ENCODE assay signal across 10 mouse cellular contexts in the genomic region with DNA sequence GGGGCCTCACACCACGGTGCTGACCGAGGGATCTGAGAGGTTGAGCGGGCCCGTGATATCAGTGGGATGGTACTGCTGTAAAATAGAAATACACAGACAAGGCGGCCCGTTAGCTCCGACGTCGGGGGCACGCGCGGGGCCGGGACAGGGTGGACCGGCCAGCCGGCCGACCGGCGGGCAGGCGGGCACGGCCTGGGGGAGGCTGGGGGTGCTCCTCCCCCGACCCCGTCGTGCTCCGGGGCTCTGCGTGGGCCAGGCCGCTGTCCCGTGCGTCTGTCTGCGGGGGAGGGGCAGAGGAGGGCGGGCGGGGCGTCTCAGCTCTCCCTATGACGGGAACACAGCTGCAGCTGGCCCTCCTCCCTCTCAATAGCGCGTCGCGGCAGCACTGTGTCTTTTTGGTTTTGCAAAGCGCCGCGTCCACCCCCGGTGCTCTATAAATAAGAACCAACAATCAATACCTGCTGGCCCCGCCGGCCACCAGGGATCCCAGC. TPM values are rescaled to one million over a fixed set of nuclear protein-coding genes. Genes with fewer than 3 reads are reported as not detected.
DNase-seq lines count a peak whose midpoint lies in the region; ATAC-seq and TF ChIP-seq lines count a peak whose summit lies in the region.
"Had no signal": no experiment of that assay in that cellular context is flagged by ENCODE, and none has a peak within 500 bp of the region (broad histone marks: within the 10 kb centered on the region; RNA-seq: fewer than 3 reads in every experiment).

No protein-coding gene starts in this region.

- H3K4me2 ChIP-seq in forebrain, embryonic 12.5 days: peak overlapping the region; percentile 46
- H3K4me2 ChIP-seq in hindbrain, postnatal 0 days (ENCODE audit: low read depth, low read length): peak overlapping the region; percentile 33
- H3K4me2 ChIP-seq in lung, embryonic 15.5 days: peak overlapping the region; percentile 61

- 4% methylated on average over 43 of the region's 43 CpGs for WGBS in liver, adult 2 months
- 6% methylated on average over 43 of the region's 43 CpGs for WGBS in forebrain, embryonic 12.5 days
- WGBS in hindbrain, postnatal 0 days: 8% methylated on average over 36 of the region's 43 CpGs
- WGBS in lung, embryonic 15.5 days: 4% methylated on average over 40 of the region's 43 CpGs

- H3K4me1 ChIP-seq in liver, adult 2 months (ENCODE audit: control insufficient read depth, insufficient read depth, low read length): peaks cover 3% of the 10 kb centered on the region; the same call in 1 of the 2 replicates
- peaks cover 19% of the 10 kb centered on the region for H3K4me1 ChIP-seq in forebrain, embryonic 12.5 days
- peaks cover 35% of the 10 kb centered on the region; the same call in 1 of the 2 replicates for H3K4me1 ChIP-seq in hindbrain, postnatal 0 days (ENCODE audit: insufficient read depth, low read length)
- H3K4me1 ChIP-seq in lung, embryonic 15.5 days: peaks cover 37% of the 10 kb centered on the region

- DNase-seq in liver, adult 2 months (ENCODE audit: extremely low read depth, low read depth, low spot score): no peak
- DNase-seq in liver: no peak
- no peak for DNase-seq in hindbrain, postnatal 0 days (ENCODE audit: low spot score)
- no peak for DNase-seq in spleen, adult 18-20 months
- DNase-seq in layer of hippocampus, adult 9-10 months (ENCODE audit: low spot score): no peak
- DNase-seq in urinary bladder, postnatal 10 days (ENCODE audit: low spot score): no peak

- H3K9ac ChIP-seq in liver, adult 2 months (ENCODE audit: low read depth, low read length): no peak overlapping the region
- H3K9ac ChIP-seq in forebrain, embryonic 12.5 days: peak overlapping the region; percentile 25; the same call in 1 of the 2 replicates
- peak overlapping the region; percentile 6; the same call in 1 of the 2 replicates for H3K9ac ChIP-seq in hindbrain, postnatal 0 days (replicated peaks; ENCODE audit: low read length)
- H3K9ac ChIP-seq in lung, embryonic 15.5 days: no peak overlapping the region

- peaks cover 9% of the 10 kb centered on the region; the same call in 1 of the 2 replicates for H3K27me3 ChIP-seq in liver, adult 2 months (ENCODE audit: control insufficient read depth, insufficient read depth, low read length)
- H3K27me3 ChIP-seq in forebrain, embryonic 12.5 days: peaks cover 98% of the 10 kb centered on the region
- H3K27me3 ChIP-seq in hindbrain, postnatal 0 days (ENCODE audit: insufficient read depth, low read length): peaks cover 17% of the 10 kb centered on the region; the same call in 1 of the 2 replicates
- H3K27me3 ChIP-seq in lung, embryonic 15.5 days: peaks cover 82% of the 10 kb centered on the region

- H3K79me2 ChIP-seq in liver, adult 2 months (ENCODE audit: control insufficient read depth, insufficient read depth, low read length): no peaks in the 10 kb centered on the region

- H3K4me3 ChIP-seq in liver, adult 2 months (ENCODE audit: insufficient read depth, low read depth, low read length): peak overlapping the region; percentile 13; the same call in 1 of the 2 replicates
- H3K4me3 ChIP-seq in forebrain, embryonic 12.5 days (replicated peaks): peak overlapping the region; percentile 30
- H3K4me3 ChIP-seq in hindbrain, postnatal 0 days (ENCODE audit: low read length): peak overlapping the region; percentile 17; the same call in 1 of the 2 replicates
- H3K4me3 ChIP-seq in lung, embryonic 15.5 days: peak overlapping the region; percentile 35

- H3K36me3 ChIP-seq in liver, adult 2 months (ENCODE audit: control insufficient read depth, insufficient read depth, low read length): no peaks in the 10 kb centered on the region
- H3K36me3 ChIP-seq in forebrain, embryonic 12.5 days (replicated peaks): no peaks in the 10 kb centered on the region
- H3K36me3 ChIP-seq in hindbrain, postnatal 0 days (ENCODE audit: insufficient read depth, low read length): peaks cover 18% of the 10 kb centered on the region
- H3K36me3 ChIP-seq in lung, embryonic 15.5 days: no peaks in the 10 kb centered on the region

- ATAC-seq in forebrain, embryonic 12.5 days (ENCODE audit: low FRiP score): peak; percentile 22; the same call in 1 of the 2 replicates
- ATAC-seq in hindbrain, postnatal 0 days: no peak
- peak; percentile 15; the same call in 1 of the 2 replicates for ATAC-seq in lung, embryonic 15.5 days (ENCODE audit: borderline replicate concordance, extremely low read depth, low FRiP score, low TSS enrichment)

- H3K27ac ChIP-seq in liver, adult 2 months (replicated peaks; ENCODE audit: insufficient read depth, low read depth, low read length): no peak overlapping the region
- no peak overlapping the region for H3K27ac ChIP-seq in forebrain, embryonic 12.5 days
- H3K27ac ChIP-seq in hindbrain, postnatal 0 days: no peak overlapping the region
- H3K27ac ChIP-seq in lung, embryonic 15.5 days: no peak overlapping the region

- H3K9me3 ChIP-seq in forebrain, embryonic 12.5 days: no peaks in the 10 kb centered on the region
- H3K9me3 ChIP-seq in hindbrain, postnatal 0 days (ENCODE audit: low read length): no peaks in the 10 kb centered on the region
- no peaks in the 10 kb centered on the region for H3K9me3 ChIP-seq in lung, embryonic 15.5 days

- TF ChIP-seq POLR2A in liver, adult 2 months (IDR thresholded peaks at IDR 0.05; ENCODE audit: extremely low read depth, insufficient read depth, low read length): no peak

- no peak for TF ChIP-seq CTCF in liver, adult 2 months (IDR thresholded peaks at IDR 0.05; ENCODE audit: low read depth, low read length)
- no peak for TF ChIP-seq CTCF in hindbrain, postnatal 0 days (IDR thresholded peaks at IDR 0.05; ENCODE audit: low read depth)

RNA-seq across cellular contexts. Expression of gene Lrrc26, which starts 2.4 kb away (rescaled TPM):
- total RNA-seq in liver, adult 2 months (2014; rRNA removed): not detected in 2 replicates
- 0.07 and 0.10 TPM in 2 replicates for polyA plus RNA-seq in liver, adult 2 months (2012; rRNA removed)
- not detected in 2 replicates for polyA plus RNA-seq in forebrain, embryonic 12.5 days (2016; fragmentation: Nextera tagmentation; extraction: Ambion mirVana)
- total RNA-seq in hindbrain, postnatal 0 days (2014; rRNA removed): 1.0 TPM in 1 of 2 replicates, not detected in the other
- 0.20 and 0.44 TPM in 2 replicates for polyA plus RNA-seq in hindbrain, postnatal 0 days (2015; fragmentation: Nextera tagmentation; extraction: Ambion mirVana)
- polyA plus RNA-seq in lung, embryonic 15.5 days (2015; fragmentation: Nextera tagmentation; extraction: Ambion mirVana): 3.4 and 4.5 TPM in 2 replicates
- total RNA-seq: layer of hippocampus, adult 18-20 months had no signal

RNA-seq across cellular contexts. Expression of gene Tmem210, which starts 4.2 kb away (rescaled TPM):
- total RNA-seq in liver, adult 2 months (2014; rRNA removed): not detected in 2 replicates
- polyA plus RNA-seq in liver, adult 2 months (2012; rRNA removed): not detected in 2 replicates
- polyA plus RNA-seq in forebrain, embryonic 12.5 days (2016; fragmentation: Nextera tagmentation; extraction: Ambion mirVana): not detected in 2 replicates
- total RNA-seq in hindbrain, postnatal 0 days (2014; rRNA removed): not detected in 2 replicates
- polyA plus RNA-seq in hindbrain, postnatal 0 days (2015; fragmentation: Nextera tagmentation; extraction: Ambion mirVana): not detected in 2 replicates
- polyA plus RNA-seq in lung, embryonic 15.5 days (2015; fragmentation: Nextera tagmentation; extraction: Ambion mirVana): not detected in 2 replicates
- total RNA-seq: layer of hippocampus, adult 18-20 months had no signal
- polyA plus RNA-seq: brain, embryonic 14.5 days had no signal

RNA-seq across cellular contexts. Expression of gene Anapc2, which starts 19.8 kb away (rescaled TPM):
- 24.0 and 24.6 TPM in 2 replicates for total RNA-seq in liver, adult 2 months (2014; rRNA removed)
- 45.8 and 52.1 TPM in 2 replicates for polyA plus RNA-seq in liver, adult 2 months (2012; rRNA removed)
- 134 and 141 TPM in 2 replicates for polyA plus RNA-seq in forebrain, embryonic 12.5 days (2016; fragmentation: Nextera tagmentation; extraction: Ambion mirVana)
- total RNA-seq in hindbrain, postnatal 0 days (2014; rRNA removed): 26.1 and 46.7 TPM in 2 replicates
- polyA plus RNA-seq in hindbrain, postnatal 0 days (2015; fragmentation: Nextera tagmentation; extraction: Ambion mirVana): 101 and 105 TPM in 2 replicates
- 132 and 136 TPM in 2 replicates for polyA plus RNA-seq in lung, embryonic 15.5 days (2015; fragmentation: Nextera tagmentation; extraction: Ambion mirVana)

RNA-seq across cellular contexts. Expression of gene Ssna1, which starts 19.9 kb away (rescaled TPM):
- 12.7 and 17.6 TPM in 2 replicates for total RNA-seq in liver, adult 2 months (2014; rRNA removed)
- polyA plus RNA-seq in liver, adult 2 months (2012; rRNA removed): 23.0 and 25.5 TPM in 2 replicates
- polyA plus RNA-seq in forebrain, embryonic 12.5 days (2016; fragmentation: Nextera tagmentation; extraction: Ambion mirVana): 207 and 224 TPM in 2 replicates
- total RNA-seq in hindbrain, postnatal 0 days (2014; rRNA removed): 84.5 and 120 TPM in 2 replicates
- 159 and 165 TPM in 2 replicates for polyA plus RNA-seq in hindbrain, postnatal 0 days (2015; fragmentation: Nextera tagmentation; extraction: Ambion mirVana)
- polyA plus RNA-seq in lung, embryonic 15.5 days (2015; fragmentation: Nextera tagmentation; extraction: Ambion mirVana): 229 and 239 TPM in 2 replicates

RNA-seq across cellular contexts. Expression of gene Grin1, which starts 26.9 kb away (rescaled TPM):
- 0.07 TPM in 1 of 2 replicates, not detected in the other for total RNA-seq in liver, adult 2 months (2014; rRNA removed)
- not detected in 2 replicates for polyA plus RNA-seq in liver, adult 2 months (2012; rRNA removed)
- polyA plus RNA-seq in forebrain, embryonic 12.5 days (2016; fragmentation: Nextera tagmentation; extraction: Ambion mirVana): 2.2 and 5.6 TPM in 2 replicates
- 146 and 156 TPM in 2 replicates for total RNA-seq in hindbrain, postnatal 0 days (2014; rRNA removed)
- 69.5 and 75.7 TPM in 2 replicates for polyA plus RNA-seq in hindbrain, postnatal 0 days (2015; fragmentation: Nextera tagmentation; extraction: Ambion mirVana)
- 0.45 and 0.48 TPM in 2 replicates for polyA plus RNA-seq in lung, embryonic 15.5 days (2015; fragmentation: Nextera tagmentation; extraction: Ambion mirVana)

Comparison
In these comparisons a context has a peak if more than half of its experiments do, and no peak if none do; other contexts are left out.
1. H3K9ac ChIP-seq: peak in forebrain, embryonic 12.5 days (single experiment) and hindbrain, postnatal 0 days (single experiment); none in liver, adult 2 months (single experiment) and lung, embryonic 15.5 days (single experiment).
2. Peak in every context shown above with its lines, with median percentiles within 50 percentile points of each other: H3K4me3 ChIP-seq and H3K4me2 ChIP-seq.